Mouse (Mus musculus): ENCODE data around the gene Mdm2.

DNA sequence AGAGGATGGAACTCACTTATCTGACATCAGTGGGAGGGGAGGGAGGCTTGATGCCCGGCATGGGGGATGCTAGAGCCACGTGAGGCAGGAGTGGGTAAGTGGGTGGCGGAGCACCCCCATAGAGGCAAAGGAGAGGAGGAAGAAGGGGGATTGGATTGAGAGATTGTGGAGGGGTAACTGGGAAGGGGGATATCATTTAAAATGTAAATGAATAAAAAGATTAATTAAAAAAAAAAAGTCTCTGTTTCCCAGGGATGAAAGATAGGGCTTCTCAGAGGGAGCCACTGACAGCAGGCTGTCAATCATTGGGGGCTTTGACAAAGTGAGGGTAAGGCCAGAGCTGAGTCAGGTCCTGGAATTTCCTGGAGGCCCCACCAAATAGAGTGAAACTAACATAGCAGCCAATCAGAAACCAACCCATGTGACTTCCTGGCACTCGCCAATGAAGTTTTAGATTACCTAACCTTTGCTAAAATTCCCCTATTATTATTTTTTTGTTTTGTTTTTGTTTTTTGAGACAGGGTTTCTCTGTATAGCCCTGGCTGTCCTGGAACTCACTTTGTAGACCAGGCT lies 4.5 kb upstream of the Mdm2 start:
- TF ChIP-seq CTCF (IDR thresholded peaks at IDR 0.05; ENCODE audit: control insufficient read depth, insufficient read depth, insufficient read length) (no peak), USF1 (IDR thresholded peaks at IDR 0.05; ENCODE audit: low read depth) (peak; percentile 27), CEBPB (IDR thresholded peaks at IDR 0.05; ENCODE audit: low read depth) (no peak), MAX (IDR thresholded peaks at IDR 0.05) (no peak)

Data from C2C12 (cell line).